Mouse (Mus musculus) testis, adult 2 months (tissue): Measurements from ENCODE around the gene Hgd. TPM values are rescaled to one million over a fixed set of nuclear protein-coding genes. Genes with fewer than 3 reads are reported as not detected.

Experiments used
- H3K27ac ChIP-seq: fragments of 200-500 bp; 2 replicates; pipeline ENCODE4 v1.5.1; 2012; ENCODE audit warnings: low read depth, low read length; ENCODE audit not compliant: control insufficient read depth, insufficient read depth
- H3K27me3 ChIP-seq: fragments of 200-500 bp; 2 replicates; pipeline ENCODE4 v1.6.1; 2012; ENCODE audit warnings: mild to moderate bottlenecking, low read length, moderate library complexity; ENCODE audit not compliant: control insufficient read depth, insufficient read depth
- H3K36me3 ChIP-seq: fragments of 200-500 bp; 2 replicates; pipeline ENCODE4 v1.6.1; 2012; ENCODE audit warnings: mild to moderate bottlenecking, low read length; ENCODE audit not compliant: control insufficient read depth, insufficient read depth
- H3K4me1 ChIP-seq: fragments of 200-500 bp; 2 replicates; pipeline ENCODE4 v1.6.1; 2012; ENCODE audit warnings: low read length; ENCODE audit not compliant: control insufficient read depth, insufficient read depth
- H3K4me3 ChIP-seq: fragments of 200-500 bp; 2 replicates; pipeline ENCODE4 v1.5.1; 2012; ENCODE audit warnings: low read depth, mild to moderate bottlenecking, low read length, moderate library complexity, mixed read lengths; ENCODE audit not compliant: control insufficient read depth
- CTCF ChIP-seq: fragments of 200-500 bp; IDR thresholded peaks from 2 replicates; pipeline ENCODE4 v1.5.1; 2012; ENCODE audit warnings: low read depth, mild to moderate bottlenecking, inconsistent platforms, low read length, moderate library complexity; ENCODE audit not compliant: control insufficient read depth, insufficient read depth, insufficient replicate concordance
- POLR2A ChIP-seq: fragments of 200-500 bp; IDR thresholded peaks from 2 replicates; pipeline ENCODE4 v1.6.1; 2012; ENCODE audit warnings: low read depth, mild to moderate bottlenecking, inconsistent platforms, low read length, moderate library complexity; ENCODE audit not compliant: control insufficient read depth
- polyA plus RNA-seq: library from polyadenylated mRNA; depleted of rRNA; stranded (reverse); fragments of >200 nt; gene quantifications from 2 replicates; pipeline ENCODE4 v1.2.3, GENCODE M21; 2012; rRNA removed

Hgd gene
- 0.79 and 1.2 TPM in 2 replicates for polyA plus RNA-seq

- Histone ChIP-seq H3K36me3 (no peaks in the 10 kb centered on the region), H3K27me3 (no peaks in the 10 kb centered on the region), H3K27ac (no peak within 1 kb of the TSS), H3K4me3 (no peak within 1 kb of the TSS), H3K4me1 (peaks cover 6% of the 10 kb centered on the region)
- TF ChIP-seq CTCF: no peak
- no peak for TF ChIP-seq POLR2A
Measured at GRCm38 (mm10) chr16:37579994-37580393, at the start of gene Hgd. Gene Hgd, plus strand, starts transcription at chr16:37580153.

- peaks cover 2% of the 10 kb centered on the region; the same call in 1 of the 2 replicates for H3K36me3 ChIP-seq
- H3K4me1 ChIP-seq: 0 out of 2 replicates have a peak, but pooled peaks cover 3% of the 10 kb centered on the region
- no peak overlapping the region for H3K4me3 ChIP-seq
- no peak for TF ChIP-seq POLR2A
- TF ChIP-seq CTCF: no peak
- H3K27me3 ChIP-seq: no peaks in the 10 kb centered on the region
- H3K27ac ChIP-seq: no peak overlapping the region
Measured at GRCm38 (mm10) chr16:37530170-37530569, 49.8 kb upstream of the Hgd start.

GRCm38 (mm10) chr16:37532046-37532445 lies 47.9 kb upstream of the Hgd start:
- no peak for TF ChIP-seq POLR2A
- no peak for TF ChIP-seq CTCF
- Histone ChIP-seq H3K36me3 (0 out of 2 replicates have a peak, but pooled peaks cover 2% of the 10 kb centered on the region), H3K4me1 (0 out of 2 replicates have a peak, but pooled peaks cover 3% of the 10 kb centered on the region), H3K4me3 (no peak overlapping the region), H3K27me3 (no peaks in the 10 kb centered on the region), H3K27ac (no peak overlapping the region)

DNA sequence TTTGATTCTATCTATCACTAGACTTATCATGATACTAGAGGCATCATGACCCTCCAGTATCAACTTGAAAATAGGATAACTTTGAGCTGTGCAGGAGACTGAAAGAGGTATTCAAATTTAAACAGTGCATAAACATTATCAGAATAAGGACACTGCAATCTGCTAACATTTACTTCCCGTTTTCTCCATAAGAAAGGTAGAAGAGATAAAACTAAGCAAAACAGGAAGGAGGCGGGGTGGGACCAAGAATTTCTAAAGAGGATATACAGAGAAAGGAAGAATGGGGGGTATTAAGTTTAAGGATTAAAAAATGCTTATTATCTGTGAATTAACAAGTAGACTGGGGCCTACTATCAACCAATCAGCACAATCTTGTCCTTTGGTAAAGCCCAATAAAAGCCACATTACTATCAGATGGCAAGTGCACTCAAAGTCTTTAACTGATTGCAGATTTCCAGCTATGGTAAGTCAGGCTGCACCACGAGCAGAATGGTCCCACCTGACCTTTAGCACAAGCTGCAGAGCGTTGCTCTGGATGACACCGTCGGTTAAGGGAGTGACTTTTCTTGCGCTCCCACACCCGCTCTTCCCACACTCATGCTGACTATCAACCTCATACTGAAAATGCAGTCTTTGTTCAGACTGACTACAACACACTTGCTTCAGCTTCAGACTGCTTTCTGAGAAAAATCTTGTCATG lies 46.4 kb upstream of the Hgd start:
- no peaks in the 10 kb centered on the region for H3K27me3 ChIP-seq
- H3K36me3 ChIP-seq: 0 out of 2 replicates have a peak, but pooled peaks cover 2% of the 10 kb centered on the region
- no peak for TF ChIP-seq CTCF
- TF ChIP-seq POLR2A: no peak
- H3K27ac ChIP-seq: no peak overlapping the region
- peaks cover 3% of the 10 kb centered on the region; the same call in 1 of the 2 replicates for H3K4me1 ChIP-seq
- H3K4me3 ChIP-seq: no peak overlapping the region

- TF ChIP-seq POLR2A (no peak), CTCF (no peak)
- Histone ChIP-seq H3K4me3 (peak overlapping the region; percentile 92), H3K27me3 (no peaks in the 10 kb centered on the region), H3K27ac (peak overlapping the region; percentile 96), H3K4me1 (no peaks in the 10 kb centered on the region; the same call in none of the 2 replicates), H3K36me3 (peaks cover 3% of the 10 kb centered on the region; the same call in 1 of the 2 replicates)
Measured at GRCm38 (mm10) chr16:37539240-37539610, 40.7 kb upstream of the Hgd start.

- Histone ChIP-seq H3K4me3 (peak within 1 kb of the TSS; percentile 92), H3K27ac (peak within 1 kb of the TSS; percentile 96), H3K4me1 (no peaks in the 10 kb centered on the region; the same call in none of the 2 replicates), H3K36me3 (peaks cover 3% of the 10 kb centered on the region; the same call in 1 of the 2 replicates), H3K27me3 (no peaks in the 10 kb centered on the region)
- TF ChIP-seq CTCF: no peak
- TF ChIP-seq POLR2A: peak; percentile 90
Measured at GRCm38 (mm10) chr16:37539611-37540580, 40.1 kb upstream of the Hgd start, which contains the start of the genes Gtf2e1 and Rabl3. Gene Gtf2e1, minus strand, starts transcription at chr16:37539789. Gene Rabl3, plus strand, starts transcription at chr16:37539885.
